23 mouse cellular contexts compared by ENCODE assay signal in the genomic region with DNA sequence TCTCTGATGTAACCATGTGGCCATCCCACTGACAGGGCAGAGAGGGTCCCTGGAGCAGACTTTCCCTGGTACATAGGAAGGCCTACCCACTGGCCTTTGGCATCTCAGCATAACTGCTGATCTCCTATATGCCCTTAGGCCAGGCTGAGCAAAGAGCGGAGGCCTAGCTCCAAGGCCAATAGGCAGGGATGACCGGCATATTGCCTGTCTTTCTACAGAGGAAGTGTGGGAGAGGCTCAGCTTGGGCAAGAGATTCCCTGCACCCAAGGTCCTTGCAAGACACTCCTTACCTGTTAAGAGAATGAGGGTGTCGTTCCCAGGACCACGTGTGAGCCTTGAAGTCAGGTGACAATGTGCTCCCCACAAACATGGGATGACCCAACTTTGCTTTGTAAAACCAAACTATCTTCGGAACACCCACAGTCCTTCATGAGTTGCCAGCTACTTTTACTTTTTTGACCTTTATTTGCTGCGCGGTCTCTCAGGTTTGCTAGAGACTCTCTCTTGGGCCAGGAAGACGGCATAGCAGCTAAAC. TPM values are rescaled to one million over a fixed set of nuclear protein-coding genes. Genes with fewer than 3 reads are reported as not detected.
A peak's percentile ranks its signal among the peaks of the same experiment; 100 is the strongest.
DNase-seq lines count a peak whose midpoint lies in the region; ATAC-seq and TF ChIP-seq lines count a peak whose summit lies in the region.
"Had no signal": no experiment of that assay in that cellular context is flagged by ENCODE, and none has a peak within 500 bp of the region (broad histone marks: within the 10 kb centered on the region; RNA-seq: fewer than 3 reads in every experiment).

No protein-coding gene starts in this region.

- peaks cover 17% of the 10 kb centered on the region for H3K4me1 ChIP-seq in heart, postnatal 0 days (ENCODE audit: control insufficient read depth, insufficient read depth)
- peaks cover 14% of the 10 kb centered on the region for H3K4me1 ChIP-seq in thymus, adult 2 months (replicated peaks; ENCODE audit: control insufficient read depth, insufficient read depth, low read length)
- peaks cover 20% of the 10 kb centered on the region for H3K4me1 ChIP-seq in forebrain, embryonic 13.5 days
- peaks cover 35% of the 10 kb centered on the region for H3K4me1 ChIP-seq in midbrain, embryonic 10.5 days

- H3K4me2 ChIP-seq in heart, postnatal 0 days (ENCODE audit: low read depth, low read length) = no peak overlapping the region; the same call in 1 of the 2 replicates
- no peak overlapping the region for H3K4me2 ChIP-seq in forebrain, embryonic 13.5 days
- H3K4me2 ChIP-seq: embryonic facial prominence, embryonic 15.5 days; forebrain, embryonic 15.5 days; heart, embryonic 12.5 days; hindbrain, embryonic 15.5 days had no signal

- H3K4me3 ChIP-seq in heart, postnatal 0 days (ENCODE audit: low read depth, low read length) = peak overlapping the region; percentile 31; the same call in 1 of the 2 replicates
- H3K4me3 ChIP-seq in thymus, adult 2 months (ENCODE audit: control insufficient read depth, insufficient read depth, low read length) = peak overlapping the region; percentile 90
- no peak overlapping the region for H3K4me3 ChIP-seq in forebrain, embryonic 13.5 days
- no peak overlapping the region for H3K4me3 ChIP-seq in midbrain, embryonic 10.5 days
- H3K4me3 ChIP-seq: embryonic facial prominence, embryonic 15.5 days; erythroblast, embryonic 14.5 days; forebrain, embryonic 10.5 days; forebrain, embryonic 15.5 days; heart, adult 2 months; heart, embryonic 12.5 days; hindbrain, embryonic 10.5 days; hindbrain, embryonic 15.5 days had no signal

- no peak for ATAC-seq in CD4-positive, CD25-positive, alpha-beta regulatory T cell, adult 4 months
- ATAC-seq in heart, postnatal 0 days (ENCODE audit: insufficient read depth, low read depth) = no peak
- ATAC-seq in forebrain, embryonic 13.5 days = no peak
- ATAC-seq: forebrain, embryonic 15.5 days had no signal

- no peak overlapping the region for H3K9ac ChIP-seq in heart, postnatal 0 days (replicated peaks; ENCODE audit: low read depth, low read length)
- H3K9ac ChIP-seq in forebrain, embryonic 13.5 days = no peak overlapping the region
- H3K9ac ChIP-seq: embryonic facial prominence, embryonic 15.5 days; forebrain, embryonic 15.5 days; heart, embryonic 12.5 days; hindbrain, embryonic 15.5 days had no signal

- no peak overlapping the region for H3K27ac ChIP-seq in heart, postnatal 0 days (ENCODE audit: low read depth)
- H3K27ac ChIP-seq in thymus, adult 2 months (ENCODE audit: control insufficient read depth, insufficient read depth, low read length) = peak overlapping the region; percentile 96
- no peak overlapping the region for H3K27ac ChIP-seq in forebrain, embryonic 13.5 days
- H3K27ac ChIP-seq in midbrain, embryonic 10.5 days (replicated peaks) = no peak overlapping the region
- H3K27ac ChIP-seq: embryonic facial prominence, embryonic 15.5 days; forebrain, embryonic 10.5 days; forebrain, embryonic 15.5 days; heart, adult 2 months; hindbrain, embryonic 10.5 days; hindbrain, embryonic 15.5 days had no signal

- H3K9me3 ChIP-seq in heart, postnatal 0 days (replicated peaks; ENCODE audit: control insufficient read depth, low read length) = no peaks in the 10 kb centered on the region
- H3K9me3 ChIP-seq in forebrain, embryonic 13.5 days (replicated peaks) = no peaks in the 10 kb centered on the region
- H3K9me3 ChIP-seq in midbrain, embryonic 10.5 days (replicated peaks) = no peaks in the 10 kb centered on the region
- H3K9me3 ChIP-seq: embryonic facial prominence, embryonic 15.5 days; forebrain, embryonic 10.5 days; forebrain, embryonic 15.5 days; heart, embryonic 12.5 days; hindbrain, embryonic 10.5 days; hindbrain, embryonic 15.5 days had no signal

- WGBS in heart, postnatal 0 days = 93% methylated on average over 8 of the region's 8 CpGs
- WGBS in thymus, adult 2 months = 25% methylated on average over 8 of the region's 8 CpGs
- 96% methylated on average over 8 of the region's 8 CpGs for WGBS in forebrain, embryonic 13.5 days
- 94% methylated on average over 8 of the region's 8 CpGs for WGBS in midbrain, embryonic 10.5 days

- no peaks in the 10 kb centered on the region; the same call in 1 of the 2 replicates for H3K36me3 ChIP-seq in heart, postnatal 0 days (replicated peaks; ENCODE audit: control insufficient read depth, insufficient read depth, low read length)
- H3K36me3 ChIP-seq in thymus, adult 2 months (ENCODE audit: control insufficient read depth, insufficient read depth, low read length) = peaks cover 74% of the 10 kb centered on the region
- no peaks in the 10 kb centered on the region for H3K36me3 ChIP-seq in forebrain, embryonic 13.5 days (ENCODE audit: poor library complexity, severe bottlenecking)
- peaks cover 19% of the 10 kb centered on the region for H3K36me3 ChIP-seq in midbrain, embryonic 10.5 days
- H3K36me3 ChIP-seq: embryonic facial prominence, embryonic 15.5 days; forebrain, embryonic 15.5 days; hindbrain, embryonic 15.5 days had no signal

- H3K27me3 ChIP-seq in heart, postnatal 0 days (ENCODE audit: control insufficient read depth, insufficient read depth, low read length) = peaks cover 13% of the 10 kb centered on the region; the same call in 1 of the 2 replicates
- H3K27me3 ChIP-seq in thymus, adult 2 months (ENCODE audit: control insufficient read depth, insufficient read depth, low read length) = no peaks in the 10 kb centered on the region
- peaks cover 35% of the 10 kb centered on the region for H3K27me3 ChIP-seq in forebrain, embryonic 13.5 days
- H3K27me3 ChIP-seq in midbrain, embryonic 10.5 days (ENCODE audit: low read depth, poor library complexity, severe bottlenecking) = peaks cover 42% of the 10 kb centered on the region

- TF ChIP-seq CTCF in heart, postnatal 0 days (IDR thresholded peaks at IDR 0.05; ENCODE audit: low read depth) = no peak
- TF ChIP-seq CTCF in thymus, adult 2 months (IDR thresholded peaks at IDR 0.05; ENCODE audit: borderline replicate concordance, control insufficient read depth, extremely low read depth, insufficient read depth, low read length, poor library complexity) = no peak

- peak; percentile 44 for DNase-seq in CD4-positive, CD25-positive, alpha-beta regulatory T cell, adult 2 months (ENCODE audit: low read depth, low spot score)
- no peak for DNase-seq in heart, postnatal 0 days (ENCODE audit: low spot score)
- no peak for DNase-seq in heart, postnatal 10 days
- peak; percentile 52 for DNase-seq in thymus, adult 2 months
- DNase-seq in thymus, postnatal 36 days = peak; percentile 63 to 65
- no peak for DNase-seq in midbrain, embryonic 10.5 days (ENCODE audit: low spot score)
- DNase-seq: adrenal gland, adult 8-10 months; B cell, adult 2 months; cerebellum, adult 11 months; cerebellum, adult 8-10 months; cerebellum, postnatal 14 days; embryo, embryonic 11 days; gastrocnemius, postnatal 10 days; heart, adult 2 months had no signal

- TF ChIP-seq POLR2A in thymus, adult 2 months (IDR thresholded peaks at IDR 0.05; ENCODE audit: control insufficient read depth, extremely low read depth, insufficient read depth, low read length, poor library complexity) = no peak

- TF ChIP-seq EP300 in heart, postnatal 0 days (IDR thresholded peaks at IDR 0.05; ENCODE audit: low read depth) = no peak

- intact Hi-C loops in heart, postnatal 10 days (cut with DNase I) = no loop called here

RNA-seq across cellular contexts. Expression of a gene that starts 3.1 kb away (rescaled TPM):
- 100 to 1,000 TPM; 246 to 283 TPM for polyA plus RNA-seq in CD4-positive, CD25-positive, alpha-beta regulatory T cell, adult 4 months (2017; shearing (Covaris generic))
- 0.15 and 5.2 TPM in 2 replicates for total RNA-seq in heart, postnatal 0 days (2014; rRNA removed; ENCODE audit: low replicate concordance)
- polyA plus RNA-seq in heart, postnatal 0 days (2015; fragmentation: Nextera tagmentation; extraction: Ambion mirVana) = 0.88 and 1.1 TPM in 2 replicates
- total RNA-seq in heart, postnatal 10 days (2021) = 1 to 10 TPM; 3.3 to 6.2 TPM
- polyA plus RNA-seq in thymus, adult 2 months (2012; rRNA removed) = 2,910 and 3,273 TPM in 2 replicates
- polyA plus RNA-seq in forebrain, embryonic 13.5 days (2015; fragmentation: Nextera tagmentation; extraction: Ambion mirVana) = 2.2 and 2.3 TPM in 2 replicates
- 8.0 and 10.6 TPM in 2 replicates for polyA plus RNA-seq in midbrain, embryonic 10.5 days (2016; fragmentation: Nextera tagmentation; extraction: Ambion mirVana)

RNA-seq across cellular contexts. Expression of a gene that starts 47.9 kb away (rescaled TPM):
- polyA plus RNA-seq in CD4-positive, CD25-positive, alpha-beta regulatory T cell, adult 4 months (2017; shearing (Covaris generic)) = 100 to 1,000 TPM; 212 to 326 TPM
- total RNA-seq in heart, postnatal 0 days (2014; rRNA removed; ENCODE audit: low replicate concordance) = 158 and 163 TPM in 2 replicates
- polyA plus RNA-seq in heart, postnatal 0 days (2015; fragmentation: Nextera tagmentation; extraction: Ambion mirVana) = 492 and 524 TPM in 2 replicates
- total RNA-seq in heart, postnatal 10 days (2021) = 100 to 1,000 TPM; 239 to 266 TPM
- polyA plus RNA-seq in thymus, adult 2 months (2012; rRNA removed) = 35.1 and 35.9 TPM in 2 replicates
- polyA plus RNA-seq in forebrain, embryonic 13.5 days (2015; fragmentation: Nextera tagmentation; extraction: Ambion mirVana) = 1,072 and 1,145 TPM in 2 replicates
- polyA plus RNA-seq in midbrain, embryonic 10.5 days (2016; fragmentation: Nextera tagmentation; extraction: Ambion mirVana) = 916 and 943 TPM in 2 replicates

Comparison
In these comparisons a context has a peak if more than half of its experiments do, and no peak if none do; other contexts are left out.
1. DNase-seq: peak in CD4-positive, CD25-positive, alpha-beta regulatory T cell, adult 2 months (single experiment), thymus, adult 2 months (single experiment) and thymus, postnatal 36 days (2 of 2); none in heart, postnatal 0 days (single experiment), heart, postnatal 10 days (0 of 2) and midbrain, embryonic 10.5 days (single experiment).
2. H3K4me3 ChIP-seq: peak in heart, postnatal 0 days (single experiment) and thymus, adult 2 months (single experiment); none in forebrain, embryonic 13.5 days (single experiment) and midbrain, embryonic 10.5 days (single experiment).
3. RNA of a gene that starts 3.1 kb away (polyA plus RNA-seq): 2,910 to 3,273 TPM in thymus, adult 2 months and 246 to 283 TPM in CD4-positive, CD25-positive, alpha-beta regulatory T cell, adult 4 months; 8.0 to 10.6 TPM in midbrain, embryonic 10.5 days, 2.2 to 2.3 TPM in forebrain, embryonic 13.5 days and 0.88 to 1.1 TPM in heart, postnatal 0 days; every median in the first group is over 10 times any median in the second.